Mouse (Mus musculus): ENCODE measurements around the gene Hps4. TPM values are rescaled to one million over a fixed set of nuclear protein-coding genes. Genes with fewer than 3 reads are reported as not detected.
A peak's percentile ranks its signal among the peaks of the same experiment; 100 is the strongest.

Hps4 gene
- polyA plus RNA-seq, 2 experiments, result 7.5 to 10.6 TPM

DNA sequence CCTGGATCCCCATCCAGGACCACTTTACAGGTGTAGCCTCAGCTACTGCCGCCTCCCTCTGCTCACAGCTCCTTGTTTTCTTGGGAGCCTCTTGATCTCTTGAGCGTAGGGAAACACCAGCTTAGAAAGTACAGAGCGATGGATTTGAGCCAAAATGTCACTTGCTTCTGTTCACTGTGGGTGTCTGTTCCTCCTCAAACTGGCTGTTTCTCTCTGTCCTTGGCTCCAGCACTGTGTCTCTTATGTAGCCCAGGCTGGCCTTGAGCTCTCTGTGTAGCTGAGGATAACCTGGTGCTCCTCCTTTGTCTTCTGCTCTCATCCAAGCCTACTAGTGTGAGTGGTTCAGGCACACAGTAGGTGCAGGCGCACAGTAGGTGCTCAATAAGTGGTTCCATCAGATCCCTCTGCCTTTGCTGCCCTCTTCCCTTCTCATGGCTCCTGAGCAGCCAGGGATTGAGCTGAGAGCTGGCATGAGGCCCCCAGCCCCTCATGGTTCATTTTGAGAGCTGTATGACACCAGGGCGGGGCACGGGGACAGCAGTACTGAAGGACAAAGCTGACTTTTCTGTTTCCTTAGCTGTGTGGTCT lies 42.1 kb upstream of the Hps4 start:
- Histone ChIP-seq H3K27ac (no peak overlapping the region), H3K4me3 (ENCODE audit: insufficient read depth in 1 of 2, low read depth in 2 of 2, low read length in 2 of 2) (no peak overlapping the region), H3K4me1 (replicated peaks; ENCODE audit: control insufficient read depth in 2 of 2, insufficient read depth in 2 of 2, low read length in 1 of 2) (peaks cover 7 to 43% of the 10 kb centered on the region in 2 experiments), H3K27me3 (ENCODE audit: control insufficient read depth, insufficient read depth, low read length) (no peaks in the 10 kb centered on the region), H3K4me2 (ENCODE audit: low read depth) (no peak overlapping the region), H3K36me3 (replicated peaks; ENCODE audit: control insufficient read depth, insufficient read depth, low read depth) (no peaks in the 10 kb centered on the region), H3K9ac (replicated peaks) (no peak overlapping the region), H3K9me3 (ENCODE audit: control insufficient read depth, low read length) (no peaks in the 10 kb centered on the region)
- TF ChIP-seq CTCF (IDR thresholded peaks at IDR 0.05; ENCODE audit: low read depth) (no peak), EP300 (IDR thresholded peaks at IDR 0.05; ENCODE audit: low read depth) (no peak)
- DNase-seq (ENCODE audit: low read depth in 3 of 3, low spot score in 3 of 3) (no peak), ATAC-seq (ENCODE audit: insufficient read depth) (no peak)
- WGBS (ENCODE audit: insufficient replicate concordance), result 80% methylated on average over 6 of the region's 6 CpGs

DNA sequence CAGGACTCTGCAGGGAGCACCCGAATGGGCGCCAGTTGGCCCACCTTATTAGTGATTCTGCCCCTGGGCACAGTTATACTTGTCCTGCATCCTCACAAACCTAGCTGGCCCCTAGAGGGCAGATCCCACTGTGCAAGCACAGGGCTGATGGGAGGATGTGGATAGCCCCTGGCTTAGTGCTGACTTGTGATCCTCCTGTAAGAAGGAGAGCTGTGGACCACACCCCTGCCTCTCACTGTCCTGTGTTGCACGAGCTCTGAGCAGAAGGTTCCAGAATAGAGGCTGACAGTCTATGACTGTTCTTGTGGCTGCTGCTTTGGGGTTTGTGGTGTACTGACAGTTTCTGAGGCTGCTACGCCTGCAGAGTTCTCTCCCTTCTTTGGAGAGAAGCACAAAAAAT lies 41.2 kb upstream of the Hps4 start:
- no peaks in the 10 kb centered on the region for H3K27me3 ChIP-seq (ENCODE audit: control insufficient read depth, insufficient read depth, low read length)
- TF ChIP-seq CTCF (IDR thresholded peaks at IDR 0.05; ENCODE audit: low read depth) (peak; percentile 34; the same call in 1 of the 2 replicates), EP300 (IDR thresholded peaks at IDR 0.05; ENCODE audit: low read depth) (no peak)
- peaks cover 7 to 36% of the 10 kb centered on the region in 2 experiments for H3K4me1 ChIP-seq (replicated peaks; ENCODE audit: control insufficient read depth in 2 of 2, insufficient read depth in 2 of 2, low read length in 1 of 2)
- H3K4me3 ChIP-seq (ENCODE audit: insufficient read depth in 1 of 2, low read depth in 2 of 2, low read length in 2 of 2), result no peak overlapping the region
- H3K9ac ChIP-seq (replicated peaks), result no peak overlapping the region
- H3K36me3 ChIP-seq (replicated peaks; ENCODE audit: control insufficient read depth, insufficient read depth, low read depth), result no peaks in the 10 kb centered on the region
- no peaks in the 10 kb centered on the region for H3K9me3 ChIP-seq (ENCODE audit: control insufficient read depth, low read length)
- H3K27ac ChIP-seq, result no peak overlapping the region; the same call in 1 of the 2 replicates
- no peak overlapping the region for H3K4me2 ChIP-seq (ENCODE audit: low read depth)
- DNase-seq (ENCODE audit: low read depth in 3 of 3, low spot score in 3 of 3) (no peak), ATAC-seq (ENCODE audit: insufficient read depth) (no peak)
- 63% methylated on average over 4 of the region's 4 CpGs for WGBS (ENCODE audit: insufficient replicate concordance)

DNA sequence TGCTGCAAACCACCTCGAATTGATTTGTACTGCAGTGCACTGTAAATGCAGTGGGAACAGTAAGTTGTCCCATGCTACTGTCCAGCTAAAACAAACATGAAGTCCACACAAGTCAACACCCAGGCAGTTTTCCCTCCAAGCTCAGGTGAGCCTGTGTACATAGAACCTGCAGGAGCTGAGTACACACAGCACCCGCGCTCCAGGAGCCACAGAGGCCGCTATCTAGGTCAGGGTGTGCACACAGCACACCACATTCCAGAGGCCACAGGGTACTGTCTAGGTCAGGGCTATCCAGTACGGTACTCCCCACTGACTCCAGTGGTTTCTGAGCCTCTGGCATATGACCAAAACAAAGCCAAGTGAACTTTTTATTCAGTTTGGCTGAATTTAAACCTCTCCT lies 40.6 kb upstream of the Hps4 start:
- TF ChIP-seq EP300 (IDR thresholded peaks at IDR 0.05; ENCODE audit: low read depth), result no peak
- no peak for TF ChIP-seq CTCF (IDR thresholded peaks at IDR 0.05; ENCODE audit: low read depth)
- 72% methylated on average over 5 of the region's 5 CpGs for WGBS (ENCODE audit: insufficient replicate concordance)

DNA sequence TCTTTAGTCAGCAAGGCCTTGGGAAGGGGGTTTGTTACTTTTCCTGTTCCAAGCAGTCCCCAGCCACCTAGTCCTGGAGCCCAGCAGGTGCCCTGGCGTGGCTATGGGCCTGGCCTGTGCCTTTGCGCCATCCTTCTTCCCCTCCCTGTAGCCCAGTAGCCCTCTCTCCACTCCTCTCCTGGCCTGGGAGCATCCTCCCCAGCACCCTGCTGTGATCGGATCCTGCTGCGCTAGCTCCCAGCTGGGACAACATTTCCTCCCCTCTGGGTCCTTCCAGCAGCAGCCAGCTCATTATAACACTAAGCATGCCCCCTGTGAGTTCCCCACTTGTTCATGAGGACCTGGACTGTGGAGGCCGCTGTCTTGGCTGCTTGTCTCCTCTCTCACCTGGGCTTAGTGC lies 37.0 kb upstream of the Hps4 start:
- no peak overlapping the region for H3K4me2 ChIP-seq (ENCODE audit: low read depth)
- ATAC-seq (ENCODE audit: insufficient read depth) (no peak), DNase-seq (ENCODE audit: low read depth in 3 of 3, low spot score in 3 of 3) (no peak)
- peaks cover 15% of the 10 kb centered on the region for H3K36me3 ChIP-seq (replicated peaks; ENCODE audit: control insufficient read depth, insufficient read depth, low read depth)
- peaks cover 0 to 5% of the 10 kb centered on the region in 2 experiments; a peak in 1 of 4 replicates for H3K4me1 ChIP-seq (replicated peaks; ENCODE audit: control insufficient read depth in 2 of 2, insufficient read depth in 2 of 2, low read length in 1 of 2)
- TF ChIP-seq EP300 (IDR thresholded peaks at IDR 0.05; ENCODE audit: low read depth) (no peak), CTCF (IDR thresholded peaks at IDR 0.05; ENCODE audit: low read depth) (no peak)
- no peaks in the 10 kb centered on the region for H3K27me3 ChIP-seq (ENCODE audit: control insufficient read depth, insufficient read depth, low read length)
- H3K4me3 ChIP-seq (ENCODE audit: insufficient read depth in 1 of 2, low read depth in 2 of 2, low read length in 2 of 2), result no peak overlapping the region
- 90% methylated on average over 5 of the region's 5 CpGs for WGBS (ENCODE audit: insufficient replicate concordance)
- H3K27ac ChIP-seq, result no peak overlapping the region
- no peaks in the 10 kb centered on the region for H3K9me3 ChIP-seq (ENCODE audit: control insufficient read depth, low read length)
- no peak overlapping the region for H3K9ac ChIP-seq (replicated peaks)

More for the DNA sequence above, 40.6 kb upstream of the Hps4 start:
- H3K27me3 ChIP-seq (ENCODE audit: control insufficient read depth, insufficient read depth, low read length), result no peaks in the 10 kb centered on the region
- H3K36me3 ChIP-seq (replicated peaks; ENCODE audit: control insufficient read depth, insufficient read depth, low read depth), result no peaks in the 10 kb centered on the region
- H3K4me1 ChIP-seq (replicated peaks; ENCODE audit: control insufficient read depth in 2 of 2, insufficient read depth in 2 of 2, low read length in 1 of 2), result peaks cover 3 to 29% of the 10 kb centered on the region in 2 experiments
- H3K4me3 ChIP-seq (ENCODE audit: insufficient read depth in 1 of 2, low read depth in 2 of 2, low read length in 2 of 2), result no peak overlapping the region
- no peak overlapping the region for H3K27ac ChIP-seq
- no peak overlapping the region for H3K4me2 ChIP-seq (ENCODE audit: low read depth)
- DNase-seq (ENCODE audit: low read depth in 3 of 3, low spot score in 3 of 3) (peak in 1 of 3 experiments; percentile 20), ATAC-seq (ENCODE audit: insufficient read depth) (peak; percentile 81)
- no peak overlapping the region for H3K9ac ChIP-seq (replicated peaks)
- H3K9me3 ChIP-seq (ENCODE audit: control insufficient read depth, low read length), result no peaks in the 10 kb centered on the region

DNA sequence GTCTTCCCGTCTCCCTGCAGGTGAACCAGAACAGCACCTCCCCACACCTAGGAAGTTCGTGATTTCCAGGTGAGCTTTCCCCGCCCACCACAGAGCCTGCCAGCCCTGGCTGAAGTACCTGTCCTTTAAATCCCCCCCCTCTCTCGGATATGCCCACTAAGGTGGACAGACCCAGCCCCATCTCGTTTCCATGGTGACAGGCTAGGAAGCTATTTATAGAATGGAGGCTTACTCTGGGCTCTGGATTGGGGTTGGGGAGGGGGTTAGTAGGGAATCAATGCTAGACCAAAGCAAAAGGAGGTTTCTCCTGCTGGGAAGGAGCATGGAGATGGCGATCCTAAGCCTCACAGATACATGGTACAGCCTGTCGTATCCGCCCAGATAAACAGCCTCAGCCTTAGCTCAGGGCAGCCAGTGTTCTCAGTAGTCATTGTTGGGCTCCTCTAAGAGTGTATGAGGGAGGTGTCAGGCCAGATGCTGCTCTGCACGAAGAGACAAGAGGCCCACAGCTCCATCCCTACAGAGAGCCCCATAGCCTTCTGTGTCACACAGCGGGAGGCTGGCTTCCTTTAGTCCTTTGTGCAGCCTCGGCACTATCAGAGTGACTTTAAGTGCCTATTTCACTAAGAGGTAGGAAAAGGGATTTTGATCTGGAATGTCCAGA lies 29.5 kb upstream of the Hps4 start:
- H3K9me3 ChIP-seq (ENCODE audit: control insufficient read depth, low read length), result no peaks in the 10 kb centered on the region
- no peaks in the 10 kb centered on the region for H3K4me1 ChIP-seq (replicated peaks; ENCODE audit: control insufficient read depth in 2 of 2, insufficient read depth in 2 of 2, low read length in 1 of 2)
- TF ChIP-seq CTCF (IDR thresholded peaks at IDR 0.05; ENCODE audit: low read depth), result no peak
- TF ChIP-seq EP300 (IDR thresholded peaks at IDR 0.05; ENCODE audit: low read depth), result no peak
- H3K27me3 ChIP-seq (ENCODE audit: control insufficient read depth, insufficient read depth, low read length), result no peaks in the 10 kb centered on the region
- 73% methylated on average over 11 of the region's 11 CpGs for WGBS (ENCODE audit: insufficient replicate concordance)
- no peak overlapping the region for H3K4me3 ChIP-seq (ENCODE audit: insufficient read depth in 1 of 2, low read depth in 2 of 2, low read length in 2 of 2)
- no peak overlapping the region for H3K27ac ChIP-seq
- no peak overlapping the region for H3K9ac ChIP-seq (replicated peaks)
- ATAC-seq (ENCODE audit: insufficient read depth) (no peak), DNase-seq (ENCODE audit: low read depth in 3 of 3, low spot score in 3 of 3) (no peak)
- H3K36me3 ChIP-seq (replicated peaks; ENCODE audit: control insufficient read depth, insufficient read depth, low read depth), result peaks cover 10% of the 10 kb centered on the region
- no peak overlapping the region for H3K4me2 ChIP-seq (ENCODE audit: low read depth)
